Mouse (Mus musculus) brain, embryonic 14.5 days (tissue): ENCODE data around the gene Meioc.
A peak's percentile ranks its signal among the peaks of the same experiment; 100 is the strongest.

ENCODE experiments used
- CTCF ChIP-seq: fragments of 200-500 bp; IDR thresholded peaks from 2 replicates; pipeline ENCODE4 v1.5.1; 2012; ENCODE audit warnings: inconsistent platforms, mild to moderate bottlenecking, moderate library complexity, borderline replicate concordance; ENCODE audit not compliant: insufficient read depth, insufficient read length; ENCODE audit errors: extremely low read depth
- POLR2A ChIP-seq: fragments of 200-500 bp; IDR thresholded peaks from 2 replicates; pipeline ENCODE4 v1.6.1; 2012; ENCODE audit warnings: mild to moderate bottlenecking, inconsistent platforms, borderline replicate concordance; ENCODE audit not compliant: poor library complexity, insufficient read depth, insufficient read length, severe bottlenecking; ENCODE audit errors: extremely low read depth

- peak; percentile 87; the same call in 1 of the 2 replicates for TF ChIP-seq CTCF
- TF ChIP-seq POLR2A = no peak
These were observed 26.6 kb downstream of the Meioc start for GRCm38 (mm10) chr11:102690162-102690561.
